In the genomic region with DNA sequence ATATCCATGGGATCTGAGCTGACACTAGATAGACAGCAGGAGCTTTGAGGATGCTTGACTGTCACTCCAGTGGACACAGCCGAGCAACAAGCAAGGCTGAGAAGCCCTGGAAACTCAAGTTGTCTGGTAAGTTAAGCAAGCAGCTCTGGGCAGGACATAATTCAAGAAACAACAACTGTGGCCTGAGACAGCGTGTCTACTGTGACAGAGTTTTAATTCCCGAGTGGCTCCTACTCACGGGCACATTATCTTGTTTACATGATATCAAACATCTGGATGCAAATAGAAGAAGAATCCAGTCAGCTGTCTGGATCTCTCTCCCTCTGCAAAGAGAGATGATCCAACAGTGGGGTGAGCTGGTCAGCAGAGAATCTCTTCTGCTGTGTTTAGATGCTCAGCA, we compare ENCODE assay signal across 21 mouse cellular contexts. TPM values are rescaled to one million over a fixed set of nuclear protein-coding genes. Genes with fewer than 3 reads are reported as not detected.
"Had no signal": no experiment of that assay in that cellular context is flagged by ENCODE, and none has a peak within 500 bp of the region (broad histone marks: within the 10 kb centered on the region; RNA-seq: fewer than 3 reads in every experiment).

No protein-coding gene starts in this region.

- H3K27ac ChIP-seq: limb, embryonic 12.5 days; limb, embryonic 15.5 days; liver, embryonic 14.5 days; midbrain, embryonic 13.5 days; neural tube, embryonic 13.5 days; stomach, embryonic 15.5 days had no signal

- H3K9me3 ChIP-seq: limb, embryonic 12.5 days; limb, embryonic 15.5 days; midbrain, embryonic 13.5 days; neural tube, embryonic 13.5 days; stomach, embryonic 15.5 days had no signal

- H3K27me3 ChIP-seq: limb, embryonic 12.5 days; limb, embryonic 15.5 days; midbrain, embryonic 13.5 days; neural tube, embryonic 13.5 days; stomach, embryonic 15.5 days had no signal

- H3K9ac ChIP-seq: limb, embryonic 12.5 days; limb, embryonic 15.5 days; liver, embryonic 14.5 days; liver, postnatal 0 days; midbrain, embryonic 13.5 days; neural tube, embryonic 13.5 days; stomach, embryonic 15.5 days had no signal

- H3K4me2 ChIP-seq: limb, embryonic 12.5 days; limb, embryonic 15.5 days; liver, embryonic 11.5 days; midbrain, embryonic 13.5 days; neural tube, embryonic 13.5 days; stomach, embryonic 15.5 days had no signal

- H3K4me1 ChIP-seq: limb, embryonic 15.5 days; midbrain, embryonic 13.5 days; neural tube, embryonic 13.5 days; stomach, embryonic 15.5 days had no signal

- ATAC-seq: liver, postnatal 0 days; midbrain, embryonic 13.5 days; midbrain, embryonic 16.5 days had no signal

- H3K4me3 ChIP-seq: limb, embryonic 12.5 days; limb, embryonic 15.5 days; midbrain, embryonic 13.5 days; myocyte; neural tube, embryonic 13.5 days; stomach, embryonic 15.5 days had no signal

- DNase-seq: kidney, adult 2 months; kidney, postnatal 4 days; left cerebral cortex, postnatal 4 days; liver, postnatal 0 days; lung, postnatal 14 days; lung, postnatal 4 days; retina, postnatal 1 day; right cerebral cortex, postnatal 25 days; spleen, adult 18-20 months; thymus, postnatal 25 days had no signal

- H3K36me3 ChIP-seq: limb, embryonic 12.5 days; limb, embryonic 15.5 days; midbrain, embryonic 13.5 days; neural tube, embryonic 13.5 days; stomach, embryonic 15.5 days had no signal

RNA-seq across cellular contexts. Expression of a gene that starts 19.0 kb away (rescaled TPM):
- total RNA-seq: monocyte, adult 5-6 weeks; neutrophil, adult 5-6 weeks had no signal
